Mouse (Mus musculus) heart, postnatal 0 days (tissue): ENCODE data around the gene Rec114. TPM values are rescaled to one million over a fixed set of nuclear protein-coding genes. Genes with fewer than 3 reads are reported as not detected.

Experiments
- ATAC-seq: fragments of 200-750 bp; cut with Nextera tagmentation; 2 replicates; pipeline ENCODE4 v1.8.0; 2017; ENCODE audit warnings: low read depth, moderate number of reproducible peaks, moderate library complexity; ENCODE audit not compliant: insufficient read depth
- DNase-seq: peaks from one replicate; pipeline ENCODE4 v3.0.0-alpha.2; 2016; ENCODE audit warnings: low spot score
- H3K27ac ChIP-seq: fragments of 300-500 bp; sonication (generic); 2 replicates; pipeline ENCODE4 v1.5.1; 2014; ENCODE audit warnings: low read depth, mild to moderate bottlenecking
- H3K27me3 ChIP-seq: fragments of 300-500 bp; sonication (generic); 2 replicates; pipeline ENCODE4 v1.6.1; 2014; ENCODE audit warnings: low read length, mixed read lengths; ENCODE audit not compliant: control insufficient read depth, insufficient read depth
- H3K36me3 ChIP-seq: fragments of 300-500 bp; sonication (generic); replicated peaks from 2 replicates; pipeline ENCODE4 v1.6.1; 2014; ENCODE audit warnings: low read length, mixed read lengths; ENCODE audit not compliant: control insufficient read depth, insufficient read depth
- H3K4me1 ChIP-seq: fragments of 300-500 bp; sonication (generic); 2 replicates; pipeline ENCODE4 v1.6.1; 2014; ENCODE audit warnings: antibody characterized with exemption; ENCODE audit not compliant: control insufficient read depth, insufficient read depth
- H3K4me2 ChIP-seq: fragments of 300-500 bp; sonication (generic); 2 replicates; pipeline ENCODE4 v1.6.1; 2014; ENCODE audit warnings: low read depth, mild to moderate bottlenecking, low read length, moderate library complexity
- H3K4me3 ChIP-seq: fragments of 300-500 bp; sonication (generic); 2 replicates; pipeline ENCODE4 v1.5.1; 2014; ENCODE audit warnings: low read depth, low read length
- H3K9ac ChIP-seq: fragments of 300-500 bp; sonication (generic); replicated peaks from 2 replicates; pipeline ENCODE4 v1.6.1; 2014; ENCODE audit warnings: low read depth, low read length, mixed read lengths
- H3K9me3 ChIP-seq: fragments of 300-500 bp; sonication (generic); replicated peaks from 2 replicates; pipeline ENCODE4 v1.6.1; 2016; ENCODE audit warnings: low read length; ENCODE audit not compliant: control insufficient read depth
- CTCF ChIP-seq: IDR thresholded peaks from 2 replicates; pipeline ENCODE4 v1.5.1; 2016; ENCODE audit warnings: antibody characterized with exemption, control low read depth, low read depth
- EP300 ChIP-seq: IDR thresholded peaks from 2 replicates; pipeline ENCODE4 v1.6.1; 2016; ENCODE audit warnings: antibody characterized with exemption, low read depth
- WGBS: fragments of 180-500 bp; shearing (Covaris S2); extraction: QIAGEN DNeasy Blood & Tissue Kit; methylation state at CpG from one replicate; pipeline ENCODE4 v1.1.7; 2014; 5-methylcytosine and 5-hydroxymethylcytosine counted together
- polyA plus RNA-seq: library from polyadenylated mRNA; unstranded; fragments of >200 nt; fragmentation: Nextera tagmentation; extraction: Ambion mirVana; gene quantifications from 2 replicates; pipeline ENCODE4 v1.2.1, GENCODE M21; 2015
- total RNA-seq: library from RNA; depleted of rRNA; stranded (reverse); fragments of >200 nt; gene quantifications from 2 replicates; pipeline ENCODE4 v1.2.3, GENCODE M21; 2014; ENCODE audit warnings: low replicate concordance

Gene Rec114
- total and polyA plus RNA-seq, 2 experiments from 2014 or later, result 3.6 TPM; not detected in 1

DNA sequence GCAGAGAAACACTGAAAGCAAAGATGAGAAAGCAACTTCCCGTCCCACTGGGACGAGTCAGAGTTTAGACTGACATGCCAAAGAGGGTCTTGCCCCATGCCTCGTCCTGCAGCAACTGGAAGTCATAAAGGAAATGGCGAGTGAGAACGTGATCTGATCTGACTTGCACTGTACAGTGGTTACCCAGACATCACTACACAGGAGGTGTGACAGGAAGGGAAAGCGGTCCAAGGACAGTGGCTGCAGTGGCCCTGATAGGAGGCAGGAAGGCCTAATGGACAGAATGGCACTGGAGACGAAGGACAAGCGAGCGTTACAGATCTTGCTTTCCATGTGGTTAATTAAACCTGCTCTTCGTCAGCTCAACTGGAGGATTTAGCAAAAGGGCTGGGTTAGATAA is 58.5 kb downstream of the Rec114 start:
- Histone ChIP-seq H3K27ac (no peak overlapping the region), H3K4me2 (no peak overlapping the region), H3K9me3 (no peaks in the 10 kb centered on the region), H3K9ac (no peak overlapping the region), H3K27me3 (no peaks in the 10 kb centered on the region), H3K4me1 (no peaks in the 10 kb centered on the region), H3K36me3 (no peaks in the 10 kb centered on the region), H3K4me3 (no peak overlapping the region)
- 73% methylated on average over 10 of the region's 10 CpGs for WGBS
- ATAC-seq, result no peak
- no peak for TF ChIP-seq EP300
- TF ChIP-seq CTCF, result no peak
- DNase-seq, result no peak

DNA sequence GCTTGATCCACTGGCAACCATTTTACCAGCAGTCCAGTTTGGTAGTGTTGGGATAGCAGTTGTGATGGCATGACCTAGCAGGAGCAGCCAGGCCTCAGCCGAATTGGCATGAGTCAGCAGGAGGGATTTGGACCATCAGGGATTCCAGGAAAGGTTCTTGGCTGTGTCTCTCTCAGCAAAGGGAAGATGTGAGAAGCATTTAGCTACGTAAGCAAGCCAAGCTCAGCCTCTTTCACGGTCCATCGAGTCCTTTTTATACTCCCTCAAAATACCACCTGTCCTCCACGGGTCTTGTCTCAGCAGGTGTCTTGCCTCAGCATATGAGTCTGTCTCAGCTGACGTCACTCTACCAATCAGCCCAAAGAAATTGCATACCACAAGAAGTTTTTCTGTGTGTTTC is 60.4 kb downstream of the Rec114 start:
- no peak for TF ChIP-seq CTCF
- TF ChIP-seq EP300, result no peak
- Histone ChIP-seq H3K27ac (no peak overlapping the region), H3K9ac (no peak overlapping the region), H3K9me3 (no peaks in the 10 kb centered on the region), H3K4me2 (no peak overlapping the region), H3K27me3 (no peaks in the 10 kb centered on the region), H3K4me3 (no peak overlapping the region), H3K4me1 (no peaks in the 10 kb centered on the region), H3K36me3 (no peaks in the 10 kb centered on the region)
- WGBS, result 66% methylated on average over 6 of the region's 6 CpGs
- ATAC-seq, result no peak
- no peak for DNase-seq

DNA sequence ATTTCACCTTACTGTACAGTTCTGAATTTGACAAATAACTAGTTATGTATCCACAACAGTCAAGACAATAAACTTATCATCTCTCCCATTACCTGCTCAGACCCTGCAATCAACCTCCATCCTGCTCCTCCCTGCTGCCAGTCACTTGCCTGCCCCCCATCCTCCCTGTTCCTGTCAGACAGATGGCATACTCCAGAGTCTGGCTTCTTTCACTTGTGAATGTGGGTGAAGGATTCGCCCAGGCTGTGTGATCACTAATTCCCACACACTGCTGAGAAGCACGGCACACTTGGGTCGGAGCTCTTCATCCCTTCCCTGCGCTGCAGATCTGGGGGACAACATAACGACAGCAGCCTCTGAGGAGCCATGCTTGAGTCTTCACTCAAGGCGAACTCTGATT is 61.7 kb downstream of the Rec114 start:
- H3K36me3 ChIP-seq, result no peaks in the 10 kb centered on the region
- no peak overlapping the region for H3K4me2 ChIP-seq
- no peaks in the 10 kb centered on the region for H3K9me3 ChIP-seq
- no peak for DNase-seq
- no peaks in the 10 kb centered on the region for H3K4me1 ChIP-seq
- no peak overlapping the region for H3K27ac ChIP-seq
- no peaks in the 10 kb centered on the region for H3K27me3 ChIP-seq
- ATAC-seq, result no peak
- 68% methylated on average over 6 of the region's 6 CpGs for WGBS
- no peak overlapping the region for H3K9ac ChIP-seq
- H3K4me3 ChIP-seq, result no peak overlapping the region
- no peak for TF ChIP-seq EP300
- no peak for TF ChIP-seq CTCF

DNA sequence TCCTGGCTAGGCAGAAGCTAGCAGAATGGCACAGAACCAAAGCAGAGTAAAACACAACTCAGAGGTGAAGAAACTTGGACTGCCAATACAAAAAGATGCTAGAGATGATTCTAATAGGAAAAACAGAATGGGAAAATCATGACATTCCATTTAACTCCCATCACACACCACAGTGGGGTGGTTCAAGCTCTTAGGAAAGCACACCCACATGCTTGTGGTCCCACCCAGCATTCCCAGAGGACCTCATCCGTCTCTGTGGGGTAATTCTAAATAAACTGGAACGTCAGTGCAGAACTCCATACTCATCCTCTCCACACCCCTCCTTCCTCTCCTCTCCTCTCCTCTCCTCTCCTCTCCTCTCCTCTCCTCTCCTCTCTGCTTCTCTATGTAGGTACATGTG is 62.4 kb downstream of the Rec114 start:
- no peak for ATAC-seq
- WGBS, result 66% methylated on average over 2 of the region's 2 CpGs

DNA sequence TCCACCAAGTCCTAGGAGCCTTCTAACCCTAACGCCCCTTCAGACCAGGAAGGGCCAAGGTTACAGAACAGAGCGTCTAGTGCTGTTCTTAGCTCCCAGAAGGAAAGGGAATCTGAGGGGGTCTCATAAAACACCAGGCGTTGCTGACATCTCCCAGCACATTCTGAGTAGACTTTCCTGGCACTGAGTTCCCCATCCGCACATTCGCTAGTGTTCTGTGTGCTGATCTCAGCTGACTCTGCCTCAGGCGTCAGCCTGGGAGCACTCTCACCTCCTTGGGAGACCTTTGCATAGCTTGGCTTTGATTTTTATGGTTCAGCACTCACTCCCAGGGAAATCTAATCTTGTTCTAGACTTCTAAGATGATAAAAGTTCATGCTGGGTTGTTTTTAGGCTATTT is 68.4 kb downstream of the Rec114 start:
- Histone ChIP-seq H3K4me1 (no peaks in the 10 kb centered on the region), H3K9ac (no peak overlapping the region), H3K27me3 (no peaks in the 10 kb centered on the region), H3K27ac (no peak overlapping the region), H3K4me2 (no peak overlapping the region), H3K9me3 (no peaks in the 10 kb centered on the region), H3K4me3 (no peak overlapping the region), H3K36me3 (no peaks in the 10 kb centered on the region)
- 42% methylated on average over 6 of the region's 6 CpGs for WGBS
- no peak for TF ChIP-seq CTCF
- TF ChIP-seq EP300, result no peak
- DNase-seq (peak; percentile 20), ATAC-seq (no peak)

More for the DNA sequence above, 62.4 kb downstream of the Rec114 start:
- no peaks in the 10 kb centered on the region for H3K4me1 ChIP-seq
- no peaks in the 10 kb centered on the region for H3K36me3 ChIP-seq
- TF ChIP-seq CTCF, result no peak
- no peak for TF ChIP-seq EP300
- H3K9me3 ChIP-seq, result no peaks in the 10 kb centered on the region
- H3K9ac ChIP-seq, result no peak overlapping the region
- H3K27me3 ChIP-seq, result no peaks in the 10 kb centered on the region
- no peak overlapping the region for H3K27ac ChIP-seq
- H3K4me3 ChIP-seq, result no peak overlapping the region
- DNase-seq, result no peak
- no peak overlapping the region for H3K4me2 ChIP-seq

DNA sequence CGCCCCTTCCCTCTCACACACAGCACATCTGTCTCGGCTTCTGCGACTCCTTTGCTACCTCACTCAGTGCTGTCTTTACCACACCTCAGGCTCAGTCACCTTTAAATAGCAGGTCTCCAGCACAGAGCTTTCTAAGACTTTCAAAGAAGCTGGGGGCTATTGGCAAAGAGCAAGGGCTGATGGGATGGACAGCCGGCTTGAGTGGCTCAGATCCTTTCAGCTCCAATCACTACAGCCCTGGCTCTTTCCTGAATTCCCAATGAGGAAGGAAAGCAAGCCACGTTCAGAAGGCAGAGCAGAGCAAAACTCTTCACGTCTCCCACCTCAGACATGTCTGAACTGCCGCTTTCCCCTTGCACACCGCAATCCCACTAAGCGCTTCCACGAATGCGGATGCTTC is 69.0 kb downstream of the Rec114 start:
- Histone ChIP-seq H3K4me2 (no peak overlapping the region), H3K4me3 (no peak overlapping the region), H3K9me3 (no peaks in the 10 kb centered on the region), H3K36me3 (no peaks in the 10 kb centered on the region), H3K27ac (no peak overlapping the region), H3K27me3 (no peaks in the 10 kb centered on the region), H3K9ac (no peak overlapping the region), H3K4me1 (no peaks in the 10 kb centered on the region)
- DNase-seq, result no peak
- 72% methylated on average over 11 of the region's 11 CpGs for WGBS
- no peak for ATAC-seq
- no peak for TF ChIP-seq EP300
- TF ChIP-seq CTCF, result no peak
